Mouse (Mus musculus) liver, adult 2 months (tissue): Measurements from ENCODE around the gene Tigit.

Source experiments
- CTCF ChIP-seq: fragments of 200-500 bp; IDR thresholded peaks from 2 replicates; pipeline ENCODE4 v1.5.1; 2011; ENCODE audit warnings: low read depth, low read length, control low read depth
- POLR2A ChIP-seq: fragments of 200-500 bp; IDR thresholded peaks from 2 replicates; pipeline ENCODE4 v1.6.1; 2011; ENCODE audit warnings: low read length, control low read depth; ENCODE audit not compliant: insufficient read depth; ENCODE audit errors: extremely low read depth

GRCm38 (mm10) chr16:43672697-43673096 lies 8.8 kb upstream of the Tigit start:
- TF ChIP-seq POLR2A (no peak), CTCF (no peak)
